Mouse (Mus musculus): ENCODE results near the gene Drc3. TPM values are rescaled to one million over a fixed set of nuclear protein-coding genes. Genes with fewer than 3 reads are reported as not detected.

The Drc3 gene
- total RNA-seq, 2 experiments from 2014 or later: 4.3 TPM; not detected in 1

Other genes with a start within 250 kb of the Drc3 start
- 26.8 and 35.7 TPM in 2 replicates for gene Rai1, start 248.3 kb upstream of the Drc3 start, total RNA-seq (2015)
- gene Rai1, start 248.3 kb upstream of the Drc3 start, total RNA-seq (2017): 10.8 and 11.7 TPM in 2 replicates
- 20.9 and 23.3 TPM in 2 replicates for gene Srebf1, start 130.7 kb upstream of the Drc3 start, total RNA-seq (2015)
- gene Srebf1, start 130.7 kb upstream of the Drc3 start, total RNA-seq (2017): 20.6 and 29.3 TPM in 2 replicates
- 6.8 and 9.0 TPM in 2 replicates for gene Tom1l2, start 424 bp upstream of the Drc3 start, total RNA-seq (2015)
- 4.5 and 4.8 TPM in 2 replicates for gene Tom1l2, start 424 bp upstream of the Drc3 start, total RNA-seq (2017)
- gene Gid4, start 63.8 kb downstream of the Drc3 start, total RNA-seq (2015): 26.4 and 32.7 TPM in 2 replicates
- 28.6 and 35.4 TPM in 2 replicates for gene Gid4, start 63.8 kb downstream of the Drc3 start, total RNA-seq (2017)
- 24.4 and 25.4 TPM in 2 replicates for gene Atpaf2, start 65.1 kb downstream of the Drc3 start, total RNA-seq (2015)
- gene Atpaf2, start 65.1 kb downstream of the Drc3 start, total RNA-seq (2017): 50.7 and 72.1 TPM in 2 replicates
- 34.4 and 39.0 TPM in 2 replicates for gene Drg2, start 101.3 kb downstream of the Drc3 start, total RNA-seq (2015)
- 57.7 and 58.8 TPM in 2 replicates for gene Drg2, start 101.3 kb downstream of the Drc3 start, total RNA-seq (2017)
- gene Myo15, start 116.0 kb downstream of the Drc3 start, total RNA-seq (2015): 0.02 TPM in 2 replicates
- gene Myo15, start 116.0 kb downstream of the Drc3 start, total RNA-seq (2017): 0.07 TPM in 1 of 2 replicates, not detected in the other
- gene Alkbh5, start 183.1 kb downstream of the Drc3 start, total RNA-seq (2015): 29.8 and 30.5 TPM in 2 replicates
- gene Alkbh5, start 183.1 kb downstream of the Drc3 start, total RNA-seq (2017): 26.8 and 29.3 TPM in 2 replicates